Mouse (Mus musculus) liver, postnatal 0 days (tissue): ENCODE results near the gene Ncln. TPM values are rescaled to one million over a fixed set of nuclear protein-coding genes. Genes with fewer than 3 reads are reported as not detected.

ENCODE experiments used
- ATAC-seq: fragments of 200-750 bp; cut with Nextera tagmentation; 2 replicates; pipeline ENCODE4 v1.8.0; 2017; ENCODE audit warnings: mild to moderate bottlenecking, moderate library complexity
- DNase-seq: peaks from one replicate; pipeline ENCODE4 v3.0.0-alpha.2; 2016
- H3K27ac ChIP-seq: fragments of 300-500 bp; sonication (generic); 2 replicates; pipeline ENCODE4 v1.5.1; 2014; ENCODE audit warnings: antibody characterized with exemption, moderate library complexity, mild to moderate bottlenecking, low read depth
- H3K27me3 ChIP-seq: fragments of 300-500 bp; sonication (generic); 2 replicates; pipeline ENCODE4 v1.6.1; 2014; ENCODE audit warnings: low read length, control low read depth, mixed read lengths; ENCODE audit not compliant: insufficient read depth
- H3K36me3 ChIP-seq: fragments of 300-500 bp; sonication (generic); replicated peaks from 2 replicates; pipeline ENCODE4 v1.6.1; 2014; ENCODE audit warnings: mild to moderate bottlenecking, control low read depth, low read length, moderate library complexity, mixed read lengths; ENCODE audit not compliant: insufficient read depth
- H3K4me1 ChIP-seq: fragments of 300-500 bp; sonication (generic); 2 replicates; pipeline ENCODE4 v1.6.1; 2014; ENCODE audit warnings: antibody characterized with exemption, mild to moderate bottlenecking, control low read depth; ENCODE audit not compliant: insufficient read depth
- H3K4me2 ChIP-seq: fragments of 300-500 bp; sonication (generic); 2 replicates; pipeline ENCODE4 v1.6.1; 2014; ENCODE audit warnings: low read depth, mild to moderate bottlenecking, low read length, moderate library complexity, mixed read lengths
- H3K4me3 ChIP-seq: fragments of 300-500 bp; sonication (generic); 2 replicates; pipeline ENCODE4 v1.5.1; 2014; ENCODE audit warnings: low read depth, low read length
- H3K9ac ChIP-seq: fragments of 300-500 bp; sonication (generic); replicated peaks from 2 replicates; pipeline ENCODE4 v1.6.1; 2014; ENCODE audit warnings: mild to moderate bottlenecking, moderate library complexity
- H3K9me3 ChIP-seq: fragments of 300-500 bp; sonication (generic); 2 replicates; pipeline ENCODE4 v1.6.1; 2016; ENCODE audit warnings: mild to moderate bottlenecking, control low read depth, low read length, mixed read lengths
- CTCF ChIP-seq: sonication (generic); IDR thresholded peaks from 2 replicates; pipeline ENCODE4 v1.5.1; 2016; ENCODE audit warnings: antibody characterized with exemption, low read depth
- EP300 ChIP-seq: IDR thresholded peaks from 2 replicates; pipeline ENCODE4 v1.6.1; 2016; ENCODE audit warnings: antibody characterized with exemption, low read depth, mild to moderate bottlenecking
- WGBS: fragments of 180-500 bp; shearing (Covaris S2); extraction: QIAGEN DNeasy Blood & Tissue Kit; methylation state at CpG from one replicate; pipeline ENCODE4 v1.1.7; 2014; ENCODE audit not compliant: insufficient replicate concordance; 5-methylcytosine and 5-hydroxymethylcytosine counted together
- polyA plus RNA-seq: library from polyadenylated mRNA; unstranded; fragments of >200 nt; fragmentation: Nextera tagmentation; extraction: Ambion mirVana; gene quantifications from 2 replicates; pipeline ENCODE4 v1.2.1, GENCODE M21; 2015

The Ncln gene
- polyA plus RNA-seq, 1 experiment from 2014 or later: 30.6 TPM

- no peak overlapping the region for H3K27ac ChIP-seq
- no peak overlapping the region for H3K4me2 ChIP-seq
- peaks cover 17% of the 10 kb centered on the region for H3K4me1 ChIP-seq
- WGBS: 42% methylated on average over 4 of the region's 4 CpGs
- ATAC-seq: no peak
- H3K36me3 ChIP-seq: no peaks in the 10 kb centered on the region
- H3K4me3 ChIP-seq: no peak overlapping the region
- no peaks in the 10 kb centered on the region for H3K9me3 ChIP-seq
- H3K27me3 ChIP-seq: peaks cover 66% of the 10 kb centered on the region
- TF ChIP-seq CTCF (no peak), EP300 (no peak)
- DNase-seq: peak; percentile 10
- H3K9ac ChIP-seq: no peak overlapping the region
Measured at GRCm38 (mm10) chr10:81463531-81463930, 32.7 kb downstream of the Ncln start.

- peak; percentile 13 for DNase-seq
- Histone ChIP-seq H3K9ac (no peak overlapping the region), H3K4me1 (peaks cover 17% of the 10 kb centered on the region), H3K4me2 (no peak overlapping the region), H3K4me3 (no peak overlapping the region), H3K9me3 (no peaks in the 10 kb centered on the region), H3K27me3 (peaks cover 68% of the 10 kb centered on the region), H3K36me3 (no peaks in the 10 kb centered on the region), H3K27ac (no peak overlapping the region)
- TF ChIP-seq CTCF: no peak
- 79% methylated on average over 7 of the region's 7 CpGs for WGBS
- no peak for ATAC-seq
Measured at GRCm38 (mm10) chr10:81462917-81463316, 33.3 kb downstream of the Ncln start.

GRCm38 (mm10) chr10:81462415-81462804 lies 33.8 kb downstream of the Ncln start:
- ATAC-seq: no peak
- DNase-seq: peak; percentile 22
- Histone ChIP-seq H3K4me1 (peaks cover 17% of the 10 kb centered on the region), H3K27me3 (peaks cover 73% of the 10 kb centered on the region), H3K9ac (no peak overlapping the region), H3K36me3 (no peaks in the 10 kb centered on the region), H3K4me2 (peak overlapping the region; percentile 35; the same call in 1 of the 2 replicates), H3K27ac (no peak overlapping the region), H3K4me3 (no peak overlapping the region), H3K9me3 (no peaks in the 10 kb centered on the region)
- WGBS: 38% methylated on average over 7 of the region's 7 CpGs
- TF ChIP-seq EP300 (no peak), CTCF (no peak)

GRCm38 (mm10) chr10:81461673-81462414 lies 34.3 kb downstream of the Ncln start:
- ATAC-seq (no peak), DNase-seq (peak; percentile 14)
- H3K36me3 ChIP-seq: no peaks in the 10 kb centered on the region
- no peak overlapping the region for H3K27ac ChIP-seq
- H3K4me2 ChIP-seq: peak overlapping the region; percentile 35; the same call in 1 of the 2 replicates
- H3K9ac ChIP-seq: no peak overlapping the region
- no peak overlapping the region for H3K4me3 ChIP-seq
- H3K27me3 ChIP-seq: peaks cover 77% of the 10 kb centered on the region
- H3K9me3 ChIP-seq: no peaks in the 10 kb centered on the region
- H3K4me1 ChIP-seq: peaks cover 17% of the 10 kb centered on the region
- WGBS: 2% methylated on average over 16 of the region's 16 CpGs
- TF ChIP-seq EP300: no peak
- TF ChIP-seq CTCF: no peak

GRCm38 (mm10) chr10:81460951-81461350 lies 35.2 kb downstream of the Ncln start:
- Histone ChIP-seq H3K9me3 (no peaks in the 10 kb centered on the region), H3K4me3 (no peak overlapping the region), H3K4me1 (peaks cover 17% of the 10 kb centered on the region), H3K4me2 (no peak overlapping the region), H3K36me3 (no peaks in the 10 kb centered on the region), H3K27ac (no peak overlapping the region), H3K9ac (no peak overlapping the region), H3K27me3 (peaks cover 79% of the 10 kb centered on the region)
- 29% methylated on average over 11 of the region's 11 CpGs for WGBS
- no peak for ATAC-seq
- TF ChIP-seq EP300 (no peak), CTCF (no peak)
- DNase-seq: no peak

GRCm38 (mm10) chr10:81460471-81460870 lies 35.7 kb downstream of the Ncln start:
- no peak for ATAC-seq
- Histone ChIP-seq H3K27me3 (peaks cover 81% of the 10 kb centered on the region), H3K4me1 (peaks cover 17% of the 10 kb centered on the region), H3K27ac (no peak overlapping the region), H3K4me3 (no peak overlapping the region), H3K9me3 (no peaks in the 10 kb centered on the region), H3K9ac (no peak overlapping the region), H3K4me2 (no peak overlapping the region), H3K36me3 (no peaks in the 10 kb centered on the region)
- TF ChIP-seq EP300 (no peak), CTCF (no peak)
- DNase-seq: no peak
- WGBS: 24% methylated on average over 20 of the region's 20 CpGs

- 62% methylated on average over 21 of the region's 21 CpGs for WGBS
- H3K36me3 ChIP-seq: no peaks in the 10 kb centered on the region
- no peak overlapping the region for H3K9ac ChIP-seq
- DNase-seq (no peak), ATAC-seq (no peak)
- H3K27me3 ChIP-seq: peaks cover 80% of the 10 kb centered on the region
- H3K27ac ChIP-seq: no peak overlapping the region
- peaks cover 10% of the 10 kb centered on the region for H3K4me1 ChIP-seq
- H3K9me3 ChIP-seq: no peaks in the 10 kb centered on the region
- H3K4me3 ChIP-seq: no peak overlapping the region
- TF ChIP-seq EP300 (no peak), CTCF (no peak)
- H3K4me2 ChIP-seq: no peak overlapping the region
Measured at GRCm38 (mm10) chr10:81459399-81459798, 36.8 kb downstream of the Ncln start.
